Comparison of ENCODE assay signal across 8 mouse cellular contexts in the genomic region with DNA sequence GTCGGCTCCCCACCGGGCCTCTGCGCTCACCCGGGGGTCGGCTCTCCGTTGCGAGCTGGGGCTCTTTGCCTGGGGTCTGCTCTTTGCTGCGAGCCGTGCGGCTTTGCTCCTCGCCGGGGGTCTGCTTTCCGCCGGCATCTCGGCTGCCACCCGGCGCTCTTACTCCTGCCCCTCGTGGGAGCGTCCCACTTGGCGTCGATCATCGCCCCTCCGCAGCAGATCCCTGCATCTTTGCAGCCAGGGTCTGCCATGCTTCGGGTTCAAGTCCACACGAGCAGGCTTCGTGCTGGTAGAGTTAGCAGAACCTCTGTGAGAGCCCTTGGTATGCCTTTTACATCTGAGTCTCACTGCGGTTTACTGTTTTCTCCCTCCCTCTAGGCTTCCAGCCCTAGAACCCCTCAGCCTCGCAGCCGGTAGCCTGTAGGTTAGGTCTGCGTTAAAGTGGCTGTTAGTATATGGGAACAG. TPM values are rescaled to one million over a fixed set of nuclear protein-coding genes. Genes with fewer than 3 reads are reported as not detected.
A peak's percentile ranks its signal among the peaks of the same experiment; 100 is the strongest.
DNase-seq lines count a peak whose midpoint lies in the region; ATAC-seq and TF ChIP-seq lines count a peak whose summit lies in the region.

No protein-coding gene starts in this region.

- peak overlapping the region; percentile 58 for H3K4me2 ChIP-seq in hindbrain, embryonic 11.5 days (replicated peaks; ENCODE audit: low read depth, low read length)

- peak overlapping the region; percentile 85 for H3K4me3 ChIP-seq in heart, embryonic 10.5 days
- H3K4me3 ChIP-seq in hindbrain, embryonic 11.5 days (ENCODE audit: low read depth, low read length): peak overlapping the region; percentile 70
- H3K4me3 ChIP-seq in macrophage (ENCODE audit: inconsistent target): peak overlapping the region; percentile 48

- peaks cover 19% of the 10 kb centered on the region for H3K4me1 ChIP-seq in heart, embryonic 10.5 days
- 0 out of 2 replicates have a peak, but pooled peaks cover 2% of the 10 kb centered on the region for H3K4me1 ChIP-seq in hindbrain, embryonic 11.5 days (replicated peaks; ENCODE audit: control insufficient read depth, insufficient read depth, low read length)

- H3K9ac ChIP-seq in hindbrain, embryonic 11.5 days (ENCODE audit: low read depth, low read length): peak overlapping the region; percentile 71

- TF ChIP-seq POLR2A in brain, embryonic 14.5 days (IDR thresholded peaks at IDR 0.05; ENCODE audit: borderline replicate concordance, extremely low read depth, insufficient read depth, insufficient read length, poor library complexity, severe bottlenecking): no peak

- no peak for DNase-seq in heart, embryonic 10.5 days (ENCODE audit: low spot score)
- DNase-seq in heart, adult 8-10 months (ENCODE audit: low spot score): no peak
- DNase-seq in A20 (ENCODE audit: low read depth, low spot score): peak; percentile 44
- DNase-seq in brain, embryonic 14.5 days (ENCODE audit: low read depth): peak; percentile 57
- DNase-seq in hindbrain, embryonic 11.5 days (ENCODE audit: low spot score): peak; percentile 57
- no peak for DNase-seq in urinary bladder, postnatal 4 days (ENCODE audit: low spot score in 2 of 2)
- DNase-seq in right cerebral cortex, adult 2 months (ENCODE audit: low spot score in 2 of 2): no peak

- H3K36me3 ChIP-seq in heart, embryonic 10.5 days: peaks cover 41% of the 10 kb centered on the region
- no peaks in the 10 kb centered on the region for H3K36me3 ChIP-seq in hindbrain, embryonic 11.5 days (ENCODE audit: control insufficient read depth, insufficient read depth, low read length)
- H3K36me3 ChIP-seq in macrophage (ENCODE audit: inconsistent target): no peaks in the 10 kb centered on the region; the same call in 1 of the 2 replicates

- no peaks in the 10 kb centered on the region for H3K27me3 ChIP-seq in heart, embryonic 10.5 days (ENCODE audit: insufficient read depth, poor library complexity, severe bottlenecking)
- H3K27me3 ChIP-seq in hindbrain, embryonic 11.5 days (ENCODE audit: control insufficient read depth, insufficient read depth, low read length): no peaks in the 10 kb centered on the region

- peak; percentile 49; the same call in 1 of the 2 replicates for ATAC-seq in hindbrain, embryonic 11.5 days (ENCODE audit: low FRiP score)

- H3K9me3 ChIP-seq in heart, embryonic 10.5 days: no peaks in the 10 kb centered on the region
- H3K9me3 ChIP-seq in hindbrain, embryonic 11.5 days (ENCODE audit: control insufficient read depth, low read length): no peaks in the 10 kb centered on the region

- no peaks in the 10 kb centered on the region; the same call in 1 of the 2 replicates for H3K79me2 ChIP-seq in macrophage (ENCODE audit: inconsistent target)

- WGBS in heart, embryonic 10.5 days: 2% methylated on average over 24 of the region's 30 CpGs
- under 1% methylated on average over 29 of the region's 30 CpGs for WGBS in hindbrain, embryonic 11.5 days
- WGBS in macrophage (ENCODE audit: missing documents): under 1% methylated on average over 27 of the region's 30 CpGs

- TF ChIP-seq CTCF in brain, embryonic 14.5 days (IDR thresholded peaks at IDR 0.05; ENCODE audit: borderline replicate concordance, extremely low read depth, insufficient read depth, insufficient read length): no peak

- peak overlapping the region; percentile 97 for H3K27ac ChIP-seq in heart, embryonic 10.5 days
- H3K27ac ChIP-seq in hindbrain, embryonic 11.5 days (ENCODE audit: low read depth, low read length): no peak overlapping the region; the same call in 1 of the 2 replicates
- H3K27ac ChIP-seq in macrophage: no peak overlapping the region

RNA-seq across cellular contexts. Expression of gene 1110032A03Rik, which starts 0.4 kb away (rescaled TPM):
- 17.4 and 21.6 TPM in 2 replicates for polyA plus RNA-seq in heart, embryonic 10.5 days (2016; fragmentation: Nextera tagmentation; extraction: Ambion mirVana)
- total RNA-seq in heart, adult 8-10 months (2022): 10 to 100 TPM; 12.0 to 15.6 (median 13.6) TPM
- polyA plus RNA-seq in brain, embryonic 14.5 days (2012; rRNA removed): 46.5 and 50.1 TPM in 2 replicates
- polyA plus RNA-seq in hindbrain, embryonic 11.5 days (2014; fragmentation: Nextera tagmentation; extraction: Ambion mirVana): 38.5 and 42.3 TPM in 2 replicates
- total RNA-seq in macrophage (2018; cell fraction: chromatin; rRNA removed): 10 to 100 TPM in 8 of 26 experiments, 1 to 10 TPM in 18; 1.6 to 25.2 (median 6.7) TPM
- 10 to 100 TPM; 13.7 to 32.0 (median 18.3) TPM for total RNA-seq in macrophage (2018; cell fraction: cytosol; rRNA removed)
- total RNA-seq in macrophage (2018; cell fraction: nucleus; rRNA removed): 10 to 100 TPM in 7 of 26 experiments, 1 to 10 TPM in 19; 1.5 to 19.7 (median 7.3) TPM
- polyA plus RNA-seq in macrophage (2018): 11.0 to 58.1 TPM (median 28.0 TPM) in 3 replicates

RNA-seq across cellular contexts. Expression of gene Alg9, which starts 0.9 kb away (rescaled TPM):
- polyA plus RNA-seq in heart, embryonic 10.5 days (2016; fragmentation: Nextera tagmentation; extraction: Ambion mirVana): 44.0 and 47.2 TPM in 2 replicates
- 10 to 100 TPM in 3 of 4 experiments, 1 to 10 TPM in 1; 8.2 to 12.5 (median 11.4) TPM for total RNA-seq in heart, adult 8-10 months (2022)
- polyA plus RNA-seq in brain, embryonic 14.5 days (2012; rRNA removed): 52.4 and 53.9 TPM in 2 replicates
- polyA plus RNA-seq in hindbrain, embryonic 11.5 days (2014; fragmentation: Nextera tagmentation; extraction: Ambion mirVana): 38.3 and 39.3 TPM in 2 replicates
- 10 to 100 TPM in 23 of 26 experiments, 1 to 10 TPM in 3; 5.0 to 30.0 (median 14.1) TPM for total RNA-seq in macrophage (2018; cell fraction: chromatin; rRNA removed)
- total RNA-seq in macrophage (2018; cell fraction: cytosol; rRNA removed): 10 to 100 TPM; 12.9 to 23.8 (median 18.5) TPM
- total RNA-seq in macrophage (2018; cell fraction: nucleus; rRNA removed): 10 to 100 TPM in 25 of 26 experiments, 1 to 10 TPM in 1; 9.8 to 20.5 (median 14.9) TPM
- 15.2 to 18.8 TPM (median 15.5 TPM) in 3 replicates for polyA plus RNA-seq in macrophage (2018)

RNA-seq across cellular contexts. Expression of gene Fdxacb1, which starts 7.7 kb away (rescaled TPM):
- 10.6 and 12.2 TPM in 2 replicates for polyA plus RNA-seq in heart, embryonic 10.5 days (2016; fragmentation: Nextera tagmentation; extraction: Ambion mirVana)
- 1 to 10 TPM; 4.9 to 6.9 (median 5.1) TPM for total RNA-seq in heart, adult 8-10 months (2022)
- 8.0 and 8.3 TPM in 2 replicates for polyA plus RNA-seq in brain, embryonic 14.5 days (2012; rRNA removed)
- polyA plus RNA-seq in hindbrain, embryonic 11.5 days (2014; fragmentation: Nextera tagmentation; extraction: Ambion mirVana): 13.4 and 15.5 TPM in 2 replicates
- total RNA-seq in macrophage (2018; cell fraction: chromatin; rRNA removed): 10 to 100 TPM in 5 of 26 experiments, 1 to 10 TPM in 21; 3.5 to 13.8 (median 8.4) TPM
- 1 to 10 TPM; 2.3 to 4.5 (median 3.2) TPM for total RNA-seq in macrophage (2018; cell fraction: cytosol; rRNA removed)
- total RNA-seq in macrophage (2018; cell fraction: nucleus; rRNA removed): 10 to 100 TPM in 6 of 26 experiments, 1 to 10 TPM in 20; 6.0 to 14.5 (median 9.2) TPM
- 2.4 to 5.8 TPM (median 2.7 TPM) in 3 replicates for polyA plus RNA-seq in macrophage (2018)

RNA-seq across cellular contexts. Expression of gene Hspb2, which starts 23.5 kb away (rescaled TPM):
- polyA plus RNA-seq in heart, embryonic 10.5 days (2016; fragmentation: Nextera tagmentation; extraction: Ambion mirVana): 227 and 370 TPM in 2 replicates
- 100 to 1,000 TPM; 150 to 156 (median 152) TPM for total RNA-seq in heart, adult 8-10 months (2022)
- 1.3 and 1.8 TPM in 2 replicates for polyA plus RNA-seq in brain, embryonic 14.5 days (2012; rRNA removed)
- polyA plus RNA-seq in hindbrain, embryonic 11.5 days (2014; fragmentation: Nextera tagmentation; extraction: Ambion mirVana): 1.9 and 2.4 TPM in 2 replicates
- total RNA-seq in macrophage (2018; cell fraction: chromatin; rRNA removed): not detected
- total RNA-seq in macrophage (2018; cell fraction: cytosol; rRNA removed): not detected
- total RNA-seq in macrophage (2018; cell fraction: nucleus; rRNA removed): not detected
- polyA plus RNA-seq in macrophage (2018): not detected in 3 replicates

RNA-seq across cellular contexts. Expression of gene Cryab, which starts 24.6 kb away (rescaled TPM):
- polyA plus RNA-seq in heart, embryonic 10.5 days (2016; fragmentation: Nextera tagmentation; extraction: Ambion mirVana): 483 and 791 TPM in 2 replicates
- total RNA-seq in heart, adult 8-10 months (2022): 1,000 to 10,000 TPM; 3,411 to 4,078 (median 3,658) TPM
- 5.7 and 6.1 TPM in 2 replicates for polyA plus RNA-seq in brain, embryonic 14.5 days (2012; rRNA removed)
- polyA plus RNA-seq in hindbrain, embryonic 11.5 days (2014; fragmentation: Nextera tagmentation; extraction: Ambion mirVana): 5.9 and 7.4 TPM in 2 replicates
- 10 to 100 TPM in 1 of 26 experiments, not detected in 25; 11.5 TPM for total RNA-seq in macrophage (2018; cell fraction: chromatin; rRNA removed)
- total RNA-seq in macrophage (2018; cell fraction: cytosol; rRNA removed): under 1 TPM in 25 of 26 experiments, not detected in 1; 0.19 to 0.94 (median 0.59) TPM
- total RNA-seq in macrophage (2018; cell fraction: nucleus; rRNA removed): 1 to 10 TPM in 3 of 26 experiments, not detected in 23; 1.3 to 1.7 (median 1.3) TPM
- polyA plus RNA-seq in macrophage (2018): 0.48 to 0.95 TPM (median 0.95 TPM) in 3 replicates

Comparison
In these comparisons a context has a peak if more than half of its experiments do, and no peak if none do; other contexts are left out.
1. DNase-seq: peak in A20 (single experiment), brain, embryonic 14.5 days (single experiment) and hindbrain, embryonic 11.5 days (single experiment); none in heart, embryonic 10.5 days (single experiment), heart, adult 8-10 months (single experiment), urinary bladder, postnatal 4 days (0 of 2) and right cerebral cortex, adult 2 months (0 of 2).
2. Peak in every context shown above with its lines, with median percentiles within 50 percentile points of each other: H3K4me3 ChIP-seq.